Mouse (Mus musculus): ENCODE data around the gene Bbs9. TPM values are rescaled to one million over a fixed set of nuclear protein-coding genes. Genes with fewer than 3 reads are reported as not detected.
"Not testable (repeated sequence)": the region's sequence is repeated elsewhere in the genome, so short reads cannot be mapped to it uniquely, and the experiment has no call there.

Gene Bbs9
- total RNA-seq, 2 experiments from 2014 or later, result 10.5 to 14.7 TPM

- intact Hi-C loops (cut with DNase I), result loop anchor here (5.0 to 10.0 kb wide), 2 partner anchors 87 to 106 kb away; no protein-coding TSS in a partner anchor
- no peak for DNase-seq (ENCODE audit: low spot score)
These were observed 345.2 kb downstream of the Bbs9 start for GRCm38 (mm10) chr9:22820646-22821185.

GRCm38 (mm10) chr9:22822770-22823169, 347.3 kb downstream of the Bbs9 start:
- intact Hi-C loops (cut with DNase I), result loop anchor here (5.0 to 10.0 kb wide), 2 partner anchors 85 to 108 kb away; no protein-coding TSS in a partner anchor
- no peak for DNase-seq (ENCODE audit: low spot score)

DNA sequence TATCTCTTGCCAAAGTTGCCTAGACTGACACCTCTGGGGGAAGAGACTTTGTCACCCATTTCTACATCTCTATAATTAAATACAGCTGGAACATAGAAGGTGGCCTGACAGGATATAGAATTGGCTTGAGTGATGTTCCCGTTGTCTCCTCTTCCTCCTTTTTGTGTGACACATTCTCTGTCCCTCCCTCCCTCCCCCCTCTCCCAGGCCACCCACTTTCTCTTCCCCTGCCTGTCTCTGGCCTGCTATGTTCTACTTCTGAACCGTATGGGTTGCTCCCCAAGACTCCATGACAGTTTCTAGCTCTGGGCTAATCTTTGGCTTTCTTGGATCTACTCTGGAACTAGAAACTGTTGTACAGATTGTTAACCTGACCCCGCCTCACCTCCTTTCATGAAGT, 348.3 kb downstream of the Bbs9 start:
- intact Hi-C loops (cut with DNase I), result loop anchor here (5.0 to 10.0 kb wide), 2 partner anchors 83 to 109 kb away; no protein-coding TSS in a partner anchor

GRCm38 (mm10) chr9:22824910-22825309, 349.4 kb downstream of the Bbs9 start:
- intact Hi-C loops (cut with DNase I), result loop anchor here (5.0 to 10.0 kb wide), 2 partner anchors 82 to 110 kb away; no protein-coding TSS in a partner anchor
- DNase-seq (ENCODE audit: low spot score), result no peak

More for the DNA sequence above, 348.3 kb downstream of the Bbs9 start:
- no peak for DNase-seq (ENCODE audit: low spot score)

- intact Hi-C loops (cut with DNase I), result loop anchor here (10.0 kb wide), 1 partner anchor 112 kb away; no protein-coding TSS in a partner anchor
- DNase-seq (ENCODE audit: low spot score), result no peak
These were observed 351.1 kb downstream of the Bbs9 start for GRCm38 (mm10) chr9:22826571-22826990.

DNA sequence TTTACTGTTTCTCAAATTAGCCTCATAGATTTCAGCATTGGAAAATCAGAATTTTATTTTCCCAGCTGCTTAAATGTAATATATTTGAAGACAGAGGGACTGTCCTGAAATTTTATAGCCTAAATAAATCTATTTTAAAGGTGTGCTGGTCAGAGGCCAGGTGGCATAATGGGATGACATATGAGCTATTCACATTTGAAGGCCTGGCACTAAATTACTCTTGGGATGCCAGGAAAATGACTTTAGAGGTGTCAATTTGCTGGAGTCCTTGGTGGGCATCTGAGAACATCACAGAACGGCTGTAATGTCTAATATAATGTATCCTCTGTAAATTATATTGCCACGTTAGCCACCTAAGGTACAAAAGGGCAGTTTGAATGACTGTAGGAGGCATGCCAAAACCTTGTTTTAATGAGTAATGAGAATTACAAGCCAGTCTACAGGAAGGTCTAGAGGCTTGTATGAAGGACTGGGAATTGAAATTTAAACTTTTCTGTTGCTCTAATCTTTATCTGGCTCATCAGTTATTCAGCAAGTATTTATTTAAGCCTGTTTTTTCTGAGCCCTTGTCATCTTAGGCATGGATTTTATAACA, 351.8 kb downstream of the Bbs9 start:
- no peak for DNase-seq (ENCODE audit: low spot score)
- intact Hi-C loops (cut with DNase I), result loop anchor here (10.0 kb wide), 1 partner anchor 112 kb away; no protein-coding TSS in a partner anchor

- no peak for DNase-seq (ENCODE audit: low spot score)
- intact Hi-C loops (cut with DNase I), result loop anchor here (10.0 kb wide), 1 partner anchor 115 kb away; no protein-coding TSS in a partner anchor
These were observed 353.9 kb downstream of the Bbs9 start for GRCm38 (mm10) chr9:22829212-22829960.

DNA sequence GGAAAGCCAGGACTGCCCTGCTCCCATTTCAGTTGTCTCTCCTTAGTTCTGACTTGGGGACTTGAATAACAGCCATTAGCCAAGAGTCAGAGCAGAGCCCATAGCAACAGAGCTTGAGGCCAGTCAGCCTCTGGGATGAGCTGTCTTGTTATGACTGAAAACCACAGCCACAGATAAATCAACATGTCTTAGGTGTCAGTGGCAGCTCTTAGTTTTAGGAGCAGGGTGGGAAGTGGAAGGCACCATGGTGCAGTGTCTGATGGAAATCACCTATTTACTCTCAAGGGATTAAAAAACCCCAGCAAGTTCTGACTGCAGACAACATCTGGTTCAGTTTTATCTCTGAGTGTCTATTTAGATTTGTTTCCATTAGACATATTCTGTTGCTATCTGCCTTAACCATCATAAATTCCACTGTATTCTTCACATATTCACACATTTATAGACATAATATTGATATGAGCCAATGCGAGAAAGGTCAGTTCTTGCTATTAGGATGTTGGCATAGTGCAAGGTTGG, 359.5 kb downstream of the Bbs9 start:
- no peak for DNase-seq (ENCODE audit: low spot score)
- intact Hi-C loops (cut with DNase I), result no loop called here

- intact Hi-C loops (cut with DNase I), result no loop called here
- no peak for DNase-seq (ENCODE audit: low spot score)
These were observed 361.5 kb downstream of the Bbs9 start for GRCm38 (mm10) chr9:22837000-22837399.

GRCm38 (mm10) chr9:22837702-22838210, 362.2 kb downstream of the Bbs9 start:
- intact Hi-C loops (cut with DNase I), result no loop called here
- DNase-seq (ENCODE audit: low spot score), result no peak

GRCm38 (mm10) chr9:22846048-22846447, 370.5 kb downstream of the Bbs9 start:
- DNase-seq (ENCODE audit: low spot score), result no peak
- intact Hi-C loops (cut with DNase I), result no loop called here

DNA sequence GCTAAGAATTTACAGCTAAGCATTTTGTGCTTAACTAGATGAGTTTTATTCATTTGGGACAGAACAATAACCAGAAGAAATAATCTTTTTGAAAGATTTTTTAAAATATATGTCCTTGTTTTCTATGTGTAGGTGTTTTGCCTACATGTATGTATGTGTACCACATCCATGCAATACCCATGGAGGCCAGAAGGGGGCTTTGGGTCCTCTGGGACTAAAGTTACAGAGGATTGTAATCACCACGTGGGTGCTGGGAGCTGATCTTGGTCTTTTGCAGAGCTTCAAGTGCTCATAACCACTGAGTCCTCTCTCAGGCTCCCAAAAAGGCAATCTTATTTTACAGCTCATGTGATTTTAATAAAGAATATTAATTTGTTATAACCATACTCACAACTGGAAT, 371.3 kb downstream of the Bbs9 start:
- intact Hi-C loops (cut with DNase I), result no loop called here
- no peak for DNase-seq (ENCODE audit: low spot score)

DNA sequence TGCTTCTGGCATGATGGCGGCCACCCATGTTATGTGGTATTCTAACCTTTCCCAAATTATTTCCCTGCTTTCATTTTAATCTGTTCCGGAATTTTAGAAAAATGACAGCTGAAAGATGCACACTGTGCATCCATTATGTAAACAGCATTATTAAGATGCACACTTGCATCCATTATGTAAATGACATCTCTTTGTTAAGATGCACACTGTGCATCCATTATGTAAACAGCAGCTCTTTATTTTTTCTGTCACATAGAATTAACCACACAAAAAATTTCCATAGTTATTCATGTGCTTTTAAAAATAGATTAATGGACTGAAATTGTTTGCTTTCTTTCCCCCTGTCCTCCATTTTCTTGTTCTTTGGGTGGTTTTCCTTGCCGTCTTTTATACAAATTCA, 373.3 kb downstream of the Bbs9 start:
- DNase-seq (ENCODE audit: low spot score), result no peak
- intact Hi-C loops (cut with DNase I), result no loop called here

DNA sequence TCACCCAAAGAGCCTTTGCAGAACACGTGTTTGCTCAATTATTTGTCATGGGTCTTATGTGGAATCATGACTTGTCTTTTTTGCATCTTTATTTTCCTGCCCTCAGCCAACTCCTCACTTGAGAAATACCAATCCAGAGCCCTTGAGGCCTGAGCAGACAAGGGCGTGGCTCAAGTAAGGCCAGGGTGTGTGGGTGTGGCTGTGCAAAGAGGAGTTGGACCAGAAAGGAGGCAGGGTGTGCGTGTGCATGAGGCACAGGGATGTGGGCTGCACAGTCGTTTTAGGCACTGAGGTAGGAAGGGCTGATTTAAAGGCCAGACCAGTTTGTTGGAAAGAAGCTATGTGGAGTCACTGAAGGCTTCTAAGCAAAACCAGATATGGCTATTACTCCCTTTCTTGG, 373.7 kb downstream of the Bbs9 start:
- DNase-seq (ENCODE audit: low spot score), result no peak
- intact Hi-C loops (cut with DNase I), result no loop called here

- intact Hi-C loops (cut with DNase I); DNase-seq (ENCODE audit: low spot score): not testable (repeated sequence)
These were observed 393.6 kb downstream of the Bbs9 start for GRCm38 (mm10) chr9:22869147-22869546.

GRCm38 (mm10) chr9:22870661-22871060, 395.1 kb downstream of the Bbs9 start:
- intact Hi-C loops (cut with DNase I), result no loop called here

DNA sequence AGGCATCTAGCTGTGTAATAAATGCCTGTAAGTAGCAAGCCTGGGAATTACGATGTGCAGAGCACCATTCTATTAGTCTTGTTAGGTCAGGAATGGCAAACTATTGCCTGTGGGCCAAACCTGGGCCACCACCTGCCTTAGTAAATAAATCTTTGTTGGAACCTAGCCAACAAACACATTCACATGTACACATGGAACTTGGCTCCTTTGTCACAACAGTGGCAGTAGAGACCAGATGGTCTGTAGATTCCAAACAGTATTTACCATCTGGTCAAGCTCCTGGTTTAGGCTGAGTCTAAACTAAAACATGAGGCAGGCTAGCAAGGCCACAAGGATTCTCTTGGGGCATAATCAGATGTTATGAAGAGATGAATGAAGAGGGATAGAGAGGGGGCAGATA, 399.7 kb downstream of the Bbs9 start:
- intact Hi-C loops (cut with DNase I), result no loop called here
- DNase-seq (ENCODE audit: low spot score), result no peak

More at GRCm38 (mm10) chr9:22870661-22871060, 395.1 kb downstream of the Bbs9 start:
- DNase-seq (ENCODE audit: low spot score), result no peak

GRCm38 (mm10) chr9:22879266-22879665, 403.8 kb downstream of the Bbs9 start:
- DNase-seq (ENCODE audit: low spot score), result no peak
- intact Hi-C loops (cut with DNase I), result no loop called here

DNA sequence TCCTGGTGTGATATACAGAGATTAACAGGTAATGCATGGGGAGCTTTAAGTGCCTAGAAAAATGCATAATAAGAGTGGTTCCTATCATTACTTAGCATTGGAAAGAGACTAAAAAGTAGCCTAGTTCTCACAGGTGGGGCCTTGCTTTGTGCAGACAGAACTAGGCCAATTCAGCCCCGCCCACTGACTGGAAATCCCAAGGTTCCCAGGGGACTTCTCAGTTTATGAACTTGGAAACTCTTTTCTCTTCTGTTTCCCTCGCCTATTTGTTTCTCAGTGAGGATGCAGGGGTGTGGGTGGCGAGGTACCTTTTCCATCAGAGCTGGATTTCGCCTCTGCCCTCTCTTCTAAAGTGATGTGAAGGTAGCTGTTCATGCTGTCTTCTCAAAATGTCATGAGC, 410.8 kb downstream of the Bbs9 start:
- intact Hi-C loops (cut with DNase I), result no loop called here

GRCm38 (mm10) chr9:22905434-22905833, 429.9 kb downstream of the Bbs9 start:
- intact Hi-C loops (cut with DNase I), result loop anchor here (5.0 kb wide), 1 partner anchor 83 kb away; no protein-coding TSS in a partner anchor
- peak; percentile 12 for DNase-seq (ENCODE audit: low spot score)

More for the DNA sequence above, 410.8 kb downstream of the Bbs9 start:
- DNase-seq (ENCODE audit: low spot score), result no peak

All from heart, postnatal 25 days (tissue).